Mouse (Mus musculus): Measurements from ENCODE around the gene AI661453. TPM values are rescaled to one million over a fixed set of nuclear protein-coding genes. Genes with fewer than 3 reads are reported as not detected.

The AI661453 gene
- polyA plus RNA-seq, 1 experiment from 2014 or later = 5.2 TPM

- no peak for ATAC-seq (ENCODE audit: insufficient number of reproducible peaks, low FRiP score, low TSS enrichment, low read depth)
- H3K27me3 ChIP-seq = peaks cover 20% of the 10 kb centered on the region
- H3K4me2 ChIP-seq (replicated peaks) = peak overlapping the region; percentile 30; the same call in 1 of the 2 replicates
- no peak overlapping the region for H3K9ac ChIP-seq
- peak overlapping the region; percentile 25 for H3K4me3 ChIP-seq (replicated peaks)
- WGBS = 17% methylated on average over 34 of the region's 34 CpGs
- no peak overlapping the region for H3K27ac ChIP-seq (replicated peaks)
- H3K36me3 ChIP-seq = no peaks in the 10 kb centered on the region
- H3K4me1 ChIP-seq = peaks cover 46% of the 10 kb centered on the region
- H3K9me3 ChIP-seq (replicated peaks) = no peaks in the 10 kb centered on the region
These were observed 32.1 kb downstream of the AI661453 start for GRCm38 (mm10) chr17:47468466-47468865.

- Histone ChIP-seq H3K36me3 (no peaks in the 10 kb centered on the region), H3K27me3 (peaks cover 20% of the 10 kb centered on the region), H3K4me3 (replicated peaks) (no peak overlapping the region), H3K9ac (no peak overlapping the region), H3K9me3 (replicated peaks) (no peaks in the 10 kb centered on the region), H3K4me1 (peaks cover 46% of the 10 kb centered on the region), H3K27ac (replicated peaks) (no peak overlapping the region), H3K4me2 (replicated peaks) (no peak overlapping the region)
- ATAC-seq (ENCODE audit: insufficient number of reproducible peaks, low FRiP score, low TSS enrichment, low read depth) = no peak
- 92% methylated on average over 4 of the region's 4 CpGs for WGBS
These were observed 33.2 kb downstream of the AI661453 start for GRCm38 (mm10) chr17:47469642-47470041.

GRCm38 (mm10) chr17:47470121-47470520 lies 33.7 kb downstream of the AI661453 start:
- H3K4me2 ChIP-seq (replicated peaks) = no peak overlapping the region
- no peak for ATAC-seq (ENCODE audit: insufficient number of reproducible peaks, low FRiP score, low TSS enrichment, low read depth)
- H3K4me3 ChIP-seq (replicated peaks) = no peak overlapping the region
- H3K27me3 ChIP-seq = peaks cover 20% of the 10 kb centered on the region
- H3K36me3 ChIP-seq = no peaks in the 10 kb centered on the region
- H3K9me3 ChIP-seq (replicated peaks) = no peaks in the 10 kb centered on the region
- H3K27ac ChIP-seq (replicated peaks) = 0 out of 2 replicates have a peak overlapping the region, but pooled peaks have one; percentile 77
- H3K9ac ChIP-seq = no peak overlapping the region
- H3K4me1 ChIP-seq = peaks cover 44% of the 10 kb centered on the region
- WGBS = 71% methylated on average over 4 of the region's 4 CpGs

- Histone ChIP-seq H3K9ac (no peak overlapping the region), H3K36me3 (no peaks in the 10 kb centered on the region), H3K4me2 (replicated peaks) (no peak overlapping the region), H3K4me1 (peaks cover 39% of the 10 kb centered on the region), H3K27me3 (peaks cover 20% of the 10 kb centered on the region), H3K9me3 (replicated peaks) (no peaks in the 10 kb centered on the region), H3K4me3 (replicated peaks) (no peak overlapping the region), H3K27ac (replicated peaks) (peak overlapping the region; percentile 77)
- ATAC-seq (ENCODE audit: insufficient number of reproducible peaks, low FRiP score, low TSS enrichment, low read depth) = no peak
- 42% methylated on average over 5 of the region's 5 CpGs for WGBS
These were observed 34.3 kb downstream of the AI661453 start for GRCm38 (mm10) chr17:47470686-47471085.

GRCm38 (mm10) chr17:47472435-47473350 lies 36.3 kb downstream of the AI661453 start:
- Histone ChIP-seq H3K4me1 (peaks cover 32% of the 10 kb centered on the region), H3K9me3 (replicated peaks) (no peaks in the 10 kb centered on the region), H3K27me3 (peaks cover 10% of the 10 kb centered on the region; the same call in 1 of the 2 replicates), H3K4me2 (replicated peaks) (no peak overlapping the region), H3K9ac (no peak overlapping the region), H3K27ac (replicated peaks) (no peak overlapping the region; the same call in 1 of the 2 replicates), H3K4me3 (replicated peaks) (no peak overlapping the region), H3K36me3 (no peaks in the 10 kb centered on the region)
- no peak for ATAC-seq (ENCODE audit: insufficient number of reproducible peaks, low FRiP score, low TSS enrichment, low read depth)
- WGBS = 40% methylated on average over 15 of the region's 15 CpGs

- 12% methylated on average over 8 of the region's 8 CpGs for WGBS
These were observed 37.1 kb downstream of the AI661453 start for GRCm38 (mm10) chr17:47473434-47473974.

GRCm38 (mm10) chr17:47474250-47474649 lies 37.8 kb downstream of the AI661453 start:
- Histone ChIP-seq H3K4me1 (peaks cover 24% of the 10 kb centered on the region), H3K36me3 (no peaks in the 10 kb centered on the region), H3K4me2 (replicated peaks) (no peak overlapping the region), H3K27ac (replicated peaks) (no peak overlapping the region), H3K27me3 (no peaks in the 10 kb centered on the region), H3K9ac (no peak overlapping the region), H3K4me3 (replicated peaks) (no peak overlapping the region), H3K9me3 (replicated peaks) (no peaks in the 10 kb centered on the region)
- no peak for ATAC-seq (ENCODE audit: insufficient number of reproducible peaks, low FRiP score, low TSS enrichment, low read depth)
- WGBS = 82% methylated on average over 4 of the region's 4 CpGs

More at GRCm38 (mm10) chr17:47473434-47473974, 37.1 kb downstream of the AI661453 start:
- no peak overlapping the region for H3K9ac ChIP-seq
- H3K27me3 ChIP-seq = 0 out of 2 replicates have a peak, but pooled peaks cover 4% of the 10 kb centered on the region
- H3K27ac ChIP-seq (replicated peaks) = no peak overlapping the region
- no peak overlapping the region for H3K4me3 ChIP-seq (replicated peaks)
- ATAC-seq (ENCODE audit: insufficient number of reproducible peaks, low FRiP score, low TSS enrichment, low read depth) = no peak
- no peaks in the 10 kb centered on the region for H3K9me3 ChIP-seq (replicated peaks)
- no peak overlapping the region for H3K4me2 ChIP-seq (replicated peaks)
- no peaks in the 10 kb centered on the region for H3K36me3 ChIP-seq
- peaks cover 25% of the 10 kb centered on the region for H3K4me1 ChIP-seq

GRCm38 (mm10) chr17:47475181-47475580 lies 38.8 kb downstream of the AI661453 start:
- H3K9ac ChIP-seq = no peak overlapping the region
- H3K4me2 ChIP-seq (replicated peaks) = no peak overlapping the region
- peaks cover 21% of the 10 kb centered on the region for H3K4me1 ChIP-seq
- H3K36me3 ChIP-seq = no peaks in the 10 kb centered on the region
- H3K27ac ChIP-seq (replicated peaks) = no peak overlapping the region
- WGBS = 82% methylated on average over 4 of the region's 4 CpGs
- no peaks in the 10 kb centered on the region for H3K9me3 ChIP-seq (replicated peaks)
- H3K27me3 ChIP-seq = no peaks in the 10 kb centered on the region
- no peak for ATAC-seq (ENCODE audit: insufficient number of reproducible peaks, low FRiP score, low TSS enrichment, low read depth)
- no peak overlapping the region for H3K4me3 ChIP-seq (replicated peaks)

GRCm38 (mm10) chr17:47475714-47476113 lies 39.3 kb downstream of the AI661453 start:
- no peak for ATAC-seq (ENCODE audit: insufficient number of reproducible peaks, low FRiP score, low TSS enrichment, low read depth)
- Histone ChIP-seq H3K4me2 (replicated peaks) (no peak overlapping the region), H3K9me3 (replicated peaks) (no peaks in the 10 kb centered on the region), H3K4me3 (replicated peaks) (no peak overlapping the region), H3K4me1 (peaks cover 16% of the 10 kb centered on the region), H3K27me3 (no peaks in the 10 kb centered on the region), H3K36me3 (no peaks in the 10 kb centered on the region), H3K27ac (replicated peaks) (no peak overlapping the region), H3K9ac (no peak overlapping the region)
- WGBS = 60% methylated on average over 3 of the region's 3 CpGs

- H3K27ac ChIP-seq (replicated peaks) = no peak overlapping the region
- WGBS = 58% methylated on average over 3 of the region's 3 CpGs
- H3K36me3 ChIP-seq = no peaks in the 10 kb centered on the region
- no peak for ATAC-seq (ENCODE audit: insufficient number of reproducible peaks, low FRiP score, low TSS enrichment, low read depth)
- H3K9me3 ChIP-seq (replicated peaks) = no peaks in the 10 kb centered on the region
- H3K4me3 ChIP-seq (replicated peaks) = no peak overlapping the region
- no peak overlapping the region for H3K4me2 ChIP-seq (replicated peaks)
- peaks cover 13% of the 10 kb centered on the region for H3K4me1 ChIP-seq
- no peak overlapping the region for H3K9ac ChIP-seq
- H3K27me3 ChIP-seq = no peaks in the 10 kb centered on the region
These were observed 43.5 kb downstream of the AI661453 start for GRCm38 (mm10) chr17:47479887-47480286.

- Histone ChIP-seq H3K27me3 (no peaks in the 10 kb centered on the region), H3K4me2 (replicated peaks) (no peak overlapping the region), H3K4me1 (peaks cover 26% of the 10 kb centered on the region), H3K9me3 (replicated peaks) (no peaks in the 10 kb centered on the region), H3K9ac (no peak overlapping the region), H3K4me3 (replicated peaks) (no peak overlapping the region), H3K36me3 (no peaks in the 10 kb centered on the region), H3K27ac (replicated peaks) (no peak overlapping the region)
- no peak for ATAC-seq (ENCODE audit: insufficient number of reproducible peaks, low FRiP score, low TSS enrichment, low read depth)
- 30% methylated on average over 2 of the region's 2 CpGs for WGBS
These were observed 46.0 kb downstream of the AI661453 start for GRCm38 (mm10) chr17:47482401-47482800.

Data from embryonic facial prominence, embryonic 15.5 days (tissue).